Mouse (Mus musculus) MEL (cell line): ENCODE measurements around the gene Ucn2. TPM values are rescaled to one million over a fixed set of nuclear protein-coding genes. Genes with fewer than 3 reads are reported as not detected.

Experiments
- DNase-seq: peaks from one replicate; pipeline ENCODE4 v3.0.0; 2011; ENCODE audit warnings: low read depth, low spot score
- H3K27ac ChIP-seq: 2 replicates; pipeline ENCODE4 v1.5.1; 2012; ENCODE audit warnings: low read depth, mild to moderate bottlenecking, control low read depth, low read length, moderate library complexity; ENCODE audit not compliant: control insufficient read depth
- H3K27me3 ChIP-seq, 2 experiments: fragments of 150-350 bp in 1 of 2; sonication (generic) in 1 of 2; 2 replicates each; pipeline ENCODE4 v1.6.1; 2012; ENCODE audit warnings: low read length in 2 of 2, mild to moderate bottlenecking in 2 of 2, improper control_type of control experiment in 1 of 2, moderate library complexity in 1 of 2; ENCODE audit not compliant: insufficient read depth in 2 of 2, control insufficient read depth in 1 of 2
- H3K36me3 ChIP-seq, 2 experiments: 2 replicates each; pipeline ENCODE4 v1.6.1; 2012 to 2014; ENCODE audit warnings: low read length in 2 of 2, improper control_type of control experiment in 1 of 2, inconsistent platforms in 1 of 2, mild to moderate bottlenecking in 1 of 2; ENCODE audit not compliant: insufficient read depth in 2 of 2, control insufficient read depth in 1 of 2
- H3K4me1 ChIP-seq, 2 experiments: fragments of 150-350 bp in 1 of 2; sonication (generic) in 1 of 2; 2 replicates each; pipeline ENCODE4 v1.6.1; 2012; ENCODE audit warnings: low read length in 2 of 2, improper control_type of control experiment in 1 of 2, mild to moderate bottlenecking in 1 of 2; ENCODE audit not compliant: insufficient read depth in 2 of 2, control insufficient read depth in 1 of 2
- H3K4me3 ChIP-seq, 2 experiments: fragments of 150-350 bp in 1 of 2; sonication (generic) in 1 of 2; 2 replicates each; pipeline ENCODE4 v1.5.1; 2012; ENCODE audit warnings: low read depth in 2 of 2, low read length in 2 of 2, mild to moderate bottlenecking in 2 of 2, moderate library complexity in 2 of 2, control low read depth in 1 of 2, improper control_type of control experiment in 1 of 2; ENCODE audit not compliant: control insufficient read depth in 1 of 2, insufficient read depth in 1 of 2
- H3K79me2 ChIP-seq: 2 replicates; pipeline ENCODE4 v1.6.1; 2012; ENCODE audit warnings: mild to moderate bottlenecking, low read length, moderate library complexity; ENCODE audit not compliant: control insufficient read depth, poor library complexity, insufficient read depth
- H3K9ac ChIP-seq: 2 replicates; pipeline ENCODE4 v1.6.1; 2012; ENCODE audit warnings: low read depth, mild to moderate bottlenecking, control low read depth, low read length, moderate library complexity; ENCODE audit not compliant: control insufficient read depth, poor library complexity, severe bottlenecking
- H3K9me3 ChIP-seq: fragments of 150-350 bp; sonication (generic); replicated peaks from 2 replicates; pipeline ENCODE4 v1.6.1; 2012; ENCODE audit warnings: mild to moderate bottlenecking, low read length, improper control_type of control experiment, moderate library complexity; ENCODE audit not compliant: insufficient read depth
- CHD2 ChIP-seq: IDR thresholded peaks from 2 replicates; pipeline ENCODE4 v1.6.1; 2011; ENCODE audit warnings: low read length, improper control_type of control experiment
- E2F4 ChIP-seq: IDR thresholded peaks from 2 replicates; pipeline ENCODE4 v1.6.1; 2011; ENCODE audit warnings: low read depth, low read length, improper control_type of control experiment, borderline replicate concordance
- ELF1 ChIP-seq: IDR thresholded peaks from 2 replicates; pipeline ENCODE4 v1.6.1; 2014; ENCODE audit warnings: low read depth, mild to moderate bottlenecking, inconsistent platforms, low read length, improper control_type of control experiment, moderate library complexity
- GABPA ChIP-seq: IDR thresholded peaks from 2 replicates; pipeline ENCODE4 v1.6.1; 2012; ENCODE audit warnings: low read depth, mild to moderate bottlenecking, inconsistent platforms, low read length, improper control_type of control experiment, moderate library complexity
- GATA1 ChIP-seq: IDR thresholded peaks from 2 replicates; pipeline ENCODE4 v1.6.1; 2011; ENCODE audit warnings: low read depth, low read length, improper control_type of control experiment
- HCFC1 ChIP-seq: IDR thresholded peaks from 2 replicates; pipeline ENCODE4 v1.6.1; 2012; ENCODE audit warnings: low read depth, mild to moderate bottlenecking, inconsistent platforms, low read length, improper control_type of control experiment, moderate library complexity
- JUND ChIP-seq: IDR thresholded peaks from 2 replicates; pipeline ENCODE4 v1.6.1; 2011; ENCODE audit warnings: low read depth, mild to moderate bottlenecking, improper control_type of control experiment, low read length
- KAT2A ChIP-seq: conservative IDR thresholded peaks from 2 replicates; pipeline ENCODE4 v1.6.1; 2012; ENCODE audit warnings: low read depth, low read length, improper control_type of control experiment, inconsistent platforms
- MAFK ChIP-seq: IDR thresholded peaks from 2 replicates; pipeline ENCODE4 v1.6.1; 2011; ENCODE audit warnings: low read depth, mild to moderate bottlenecking, low read length, improper control_type of control experiment, borderline replicate concordance
- MAZ ChIP-seq: IDR thresholded peaks from 2 replicates; pipeline ENCODE4 v1.6.1; 2012; ENCODE audit warnings: low read depth, mild to moderate bottlenecking, inconsistent platforms, low read length, improper control_type of control experiment
- MEF2A ChIP-seq: IDR thresholded peaks from 2 replicates; pipeline ENCODE4 v1.6.1; 2014; ENCODE audit warnings: low read depth, mild to moderate bottlenecking, inconsistent platforms, low read length, improper control_type of control experiment; ENCODE audit not compliant: poor library complexity, insufficient replicate concordance, severe bottlenecking; ENCODE audit errors: extremely low read depth
- MXI1 ChIP-seq: IDR thresholded peaks from 2 replicates; pipeline ENCODE4 v1.6.1; 2011; ENCODE audit warnings: mild to moderate bottlenecking, low read depth, low read length, improper control_type of control experiment
- NELFE ChIP-seq: IDR thresholded peaks from 2 replicates; pipeline ENCODE4 v1.6.1; 2011; ENCODE audit warnings: low read depth, low read length, improper control_type of control experiment
- POLR2A ChIP-seq, 2 experiments: IDR thresholded peaks; 2 replicates each; pipeline ENCODE4 v1.6.1; 2011 to 2012; ENCODE audit warnings: low read length in 2 of 2, mild to moderate bottlenecking in 2 of 2, control low read depth in 1 of 2, improper control_type of control experiment in 1 of 2, low read depth in 1 of 2, moderate library complexity in 1 of 2; ENCODE audit not compliant: control insufficient read depth in 1 of 2, insufficient read depth in 1 of 2, poor library complexity in 1 of 2
- POLR2AphosphoS2 ChIP-seq: IDR thresholded peaks from 2 replicates; pipeline ENCODE4 v1.6.1; 2011; ENCODE audit warnings: low read length, improper control_type of control experiment
- SIN3A ChIP-seq: IDR thresholded peaks from 2 replicates; pipeline ENCODE4 v1.6.1; 2012; ENCODE audit warnings: low read length, improper control_type of control experiment, inconsistent platforms
- TAL1 ChIP-seq: IDR thresholded peaks from 2 replicates; pipeline ENCODE4 v1.6.1; 2012; ENCODE audit warnings: mild to moderate bottlenecking, inconsistent platforms, low read length, moderate library complexity, mixed read lengths
- TCF12 ChIP-seq: IDR thresholded peaks from 2 replicates; pipeline ENCODE4 v1.6.1; 2014; ENCODE audit warnings: low read depth, mild to moderate bottlenecking, inconsistent platforms, low read length, improper control_type of control experiment, moderate library complexity
- ZC3H11A ChIP-seq: IDR thresholded peaks from 2 replicates; pipeline ENCODE4 v1.6.1; 2012; ENCODE audit warnings: low read depth, mild to moderate bottlenecking, inconsistent platforms, low read length, improper control_type of control experiment
- ZKSCAN1 ChIP-seq: IDR thresholded peaks from 2 replicates; pipeline ENCODE4 v1.6.1; 2012; ENCODE audit warnings: low read depth, mild to moderate bottlenecking, inconsistent platforms, low read length, improper control_type of control experiment, moderate library complexity
- ZMIZ1 ChIP-seq: IDR thresholded peaks from 2 replicates; pipeline ENCODE4 v1.6.1; 2012; ENCODE audit warnings: low read depth, mild to moderate bottlenecking, inconsistent platforms, low read length, improper control_type of control experiment, moderate library complexity
- ZNF384 ChIP-seq: IDR thresholded peaks from 2 replicates; pipeline ENCODE4 v1.6.1; 2012; ENCODE audit warnings: low read depth, mild to moderate bottlenecking, inconsistent platforms, low read length, improper control_type of control experiment
- polyA plus RNA-seq, 2 experiments: library from polyadenylated mRNA; stranded (reverse) in 1 of 2; unstranded in 1 of 2; fragments of >175 nt in 1 of 2; fragments of >200 nt in 1 of 2; gene quantifications; 2 replicates each; pipeline versions ENCODE4 v1.2.1 to v1.2.4; 2012; ENCODE audit warnings: low replicate concordance in 2 of 2, low read depth in 1 of 2; ENCODE audit not compliant: insufficient read length in 2 of 2, insufficient read depth in 1 of 2, missing spikeins in 1 of 2
- total RNA-seq: library from RNA; depleted of rRNA; stranded (reverse); fragments of 300-350 nt; gene quantifications from 2 replicates; pipeline ENCODE4 v1.2.3, GENCODE M21; 2012

Ucn2 gene
- total and polyA plus RNA-seq, 3 experiments: 0.12 to 0.19 TPM; not detected in 1

DNA sequence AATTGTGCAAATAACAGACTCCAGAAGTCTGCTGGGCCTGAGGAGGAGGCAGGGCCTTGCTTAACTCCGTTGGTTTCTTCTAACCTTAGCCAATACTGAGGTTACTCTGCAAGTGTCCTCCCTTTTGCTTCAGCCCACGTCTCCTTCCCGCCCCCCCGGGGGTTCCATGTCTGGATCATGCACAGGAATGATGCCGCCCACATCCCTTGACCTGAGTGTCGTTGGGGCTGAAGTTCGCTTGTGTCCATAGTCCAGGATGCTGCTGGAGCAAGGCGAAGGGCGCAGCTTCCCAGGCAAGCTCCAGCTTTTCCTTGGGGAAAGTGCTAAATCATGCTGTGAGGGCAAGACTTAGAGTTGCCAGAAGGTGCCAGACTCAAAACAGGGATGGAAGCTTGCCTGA lies 10.6 kb downstream of the Ucn2 start:
- DNase-seq: no peak
- H3K4me3 ChIP-seq: no peak overlapping the region
- H3K27ac ChIP-seq: no peak overlapping the region
- H3K9me3 ChIP-seq: no peaks in the 10 kb centered on the region
- H3K79me2 ChIP-seq: no peaks in the 10 kb centered on the region
- peaks cover 0 to 22% of the 10 kb centered on the region in 2 experiments; a peak in 2 of 4 replicates for H3K36me3 ChIP-seq
- H3K4me1 ChIP-seq: peaks cover 8 to 37% of the 10 kb centered on the region in 2 experiments
- no peak overlapping the region for H3K9ac ChIP-seq
- TF ChIP-seq SIN3A: no peak
- no peak for TF ChIP-seq ZNF384
- TF ChIP-seq GATA1: no peak
- TF ChIP-seq MAZ: no peak
- no peak for TF ChIP-seq TCF12
- no peak for TF ChIP-seq ZC3H11A
- no peak for TF ChIP-seq E2F4
- TF ChIP-seq MXI1: no peak
- TF ChIP-seq HCFC1: no peak
- no peak for TF ChIP-seq POLR2AphosphoS2
- no peak for TF ChIP-seq TAL1
- TF ChIP-seq ZKSCAN1: no peak
- TF ChIP-seq JUND: no peak
- TF ChIP-seq ZMIZ1: no peak
- no peak for TF ChIP-seq KAT2A
- no peak for TF ChIP-seq MAFK
- TF ChIP-seq CHD2: no peak
- TF ChIP-seq MEF2A: no peak
- TF ChIP-seq GABPA: no peak
- no peaks in the 10 kb centered on the region for H3K27me3 ChIP-seq

DNA sequence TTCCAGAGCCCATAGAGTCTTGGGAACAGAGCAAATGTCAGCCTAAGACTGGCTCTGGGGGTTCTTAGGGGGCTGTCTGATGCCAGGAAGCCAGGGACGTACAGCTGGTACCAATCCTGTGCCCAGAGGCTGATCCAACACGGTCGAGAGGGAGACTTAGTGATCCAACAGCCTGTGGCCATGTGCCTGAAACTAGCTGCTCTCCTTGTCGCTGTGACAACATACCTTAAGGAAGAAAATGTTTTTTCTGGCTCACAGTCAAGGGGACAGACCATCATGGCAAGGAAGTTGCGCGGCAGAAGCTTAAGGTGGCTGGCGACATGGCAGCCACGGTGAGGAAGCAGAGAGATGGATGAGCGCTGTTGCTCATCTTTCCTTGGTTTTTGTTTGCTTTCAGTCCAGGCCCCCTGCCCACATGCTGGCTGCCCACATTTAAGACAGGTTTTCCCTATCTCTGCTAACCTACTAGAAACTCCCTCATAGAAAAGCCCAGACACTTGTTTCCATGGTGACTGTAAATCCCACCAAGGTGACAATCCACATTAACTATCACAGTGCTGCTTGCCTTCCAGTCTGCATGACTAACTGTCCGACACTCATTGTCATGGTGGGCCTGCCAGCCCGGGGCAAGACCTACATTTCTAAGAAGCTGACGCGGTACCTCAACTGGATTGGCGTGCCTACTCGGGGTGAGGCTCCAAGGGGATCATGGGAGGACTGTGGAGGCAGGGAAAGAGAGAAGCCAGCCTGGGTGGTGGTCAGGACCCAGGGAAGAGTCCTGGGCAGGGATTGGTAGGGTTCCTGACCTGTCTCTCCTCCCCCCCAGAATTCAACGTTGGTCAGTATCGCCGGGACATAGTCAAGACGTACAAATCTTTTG lies 12.7 kb downstream of the Ucn2 start:
- no peak for TF ChIP-seq ELF1
- 0 out of 4 replicates have a peak, but pooled peaks of 1 of the 2 experiments have one; percentile 48 for TF ChIP-seq POLR2A (IDR thresholded peaks at IDR 0.05; ENCODE audit: control insufficient read depth in 1 of 2, insufficient read depth in 1 of 2, low read depth in 1 of 2, low read length in 2 of 2, poor library complexity in 1 of 2)
- 0 out of 2 replicates have a peak, but pooled peaks have one; percentile 32 for TF ChIP-seq NELFE
- H3K4me1 ChIP-seq: peaks cover 8 to 31% of the 10 kb centered on the region in 2 experiments
- H3K79me2 ChIP-seq: no peaks in the 10 kb centered on the region
- no peaks in the 10 kb centered on the region for H3K27me3 ChIP-seq
- peak overlapping the region; percentile 77 for H3K27ac ChIP-seq
- H3K9ac ChIP-seq: peak overlapping the region; percentile 63
- H3K4me3 ChIP-seq: peak overlapping the region; percentile 45 to 49
- DNase-seq: no peak
- peaks cover 0 to 22% of the 10 kb centered on the region in 2 experiments; a peak in 2 of 4 replicates for H3K36me3 ChIP-seq
- H3K9me3 ChIP-seq: no peaks in the 10 kb centered on the region
